Mouse (Mus musculus) CD4-positive, CD25-positive, alpha-beta regulatory T cell, adult 4 months (primary cell): Measurements from ENCODE around the gene Lrfn2. TPM values are rescaled to one million over a fixed set of nuclear protein-coding genes. Genes with fewer than 3 reads are reported as not detected.

Experiments used
- ATAC-seq: one replicate; pipeline ENCODE4 v1.8.0; 2017
- polyA plus RNA-seq, 2 experiments: library from polyadenylated mRNA; unstranded; fragments of 100-300 nt; shearing (Covaris generic); gene quantifications; one replicate each; pipeline ENCODE4 v1.2.1; 2017

Lrfn2 gene
- polyA plus RNA-seq, 2 experiments from 2014 or later: not detected

GRCm38 (mm10) chr17:48968304-48968703, 36.1 kb downstream of the Lrfn2 start:
- ATAC-seq: no peak

GRCm38 (mm10) chr17:48971296-48971695, 39.1 kb downstream of the Lrfn2 start:
- no peak for ATAC-seq

- no peak for ATAC-seq
Observed at GRCm38 (mm10) chr17:48972866-48973265, 40.7 kb downstream of the Lrfn2 start.

GRCm38 (mm10) chr17:48973394-48973793, 41.2 kb downstream of the Lrfn2 start:
- ATAC-seq: no peak

GRCm38 (mm10) chr17:48975055-48975454, 42.9 kb downstream of the Lrfn2 start:
- no peak for ATAC-seq

- ATAC-seq: no peak
Observed at GRCm38 (mm10) chr17:48976611-48977022, 44.4 kb downstream of the Lrfn2 start.

GRCm38 (mm10) chr17:48995256-48995993, 63.2 kb downstream of the Lrfn2 start:
- ATAC-seq: no peak

- no peak for ATAC-seq
Observed at GRCm38 (mm10) chr17:48999463-49000227, 67.5 kb downstream of the Lrfn2 start.

GRCm38 (mm10) chr17:49009384-49010073, 77.3 kb downstream of the Lrfn2 start:
- ATAC-seq: no peak

- no peak for ATAC-seq
Observed at GRCm38 (mm10) chr17:49013876-49014600, 81.9 kb downstream of the Lrfn2 start.

GRCm38 (mm10) chr17:49015368-49015767, 83.2 kb downstream of the Lrfn2 start:
- no peak for ATAC-seq

GRCm38 (mm10) chr17:49016229-49016628, 84.0 kb downstream of the Lrfn2 start:
- no peak for ATAC-seq

GRCm38 (mm10) chr17:49017438-49018415, 85.5 kb downstream of the Lrfn2 start:
- no peak for ATAC-seq

- no peak for ATAC-seq
Observed at GRCm38 (mm10) chr17:49018774-49019488, 86.8 kb downstream of the Lrfn2 start.

GRCm38 (mm10) chr17:49029556-49030268, 97.5 kb downstream of the Lrfn2 start:
- no peak for ATAC-seq

GRCm38 (mm10) chr17:49030269-49030615, 98.1 kb downstream of the Lrfn2 start:
- no peak for ATAC-seq

- ATAC-seq: no peak
Observed at GRCm38 (mm10) chr17:49030841-49031240, 98.7 kb downstream of the Lrfn2 start.

GRCm38 (mm10) chr17:49031790-49032189, 99.6 kb downstream of the Lrfn2 start:
- no peak for ATAC-seq

GRCm38 (mm10) chr17:49033276-49033675, 101.1 kb downstream of the Lrfn2 start:
- ATAC-seq: no peak

GRCm38 (mm10) chr17:49033686-49034250, 101.6 kb downstream of the Lrfn2 start:
- no peak for ATAC-seq
